Mouse (Mus musculus) mature B cell (primary cell): ENCODE results near the gene Mmp24.

Experiments used
- in situ Hi-C: fragments of 300-500 bp; cut with MboI; formaldehyde crosslinking; loops from 2 replicates; pipeline ENCODE4 v1.14.3; 2019

Gene Mmp24

DNA sequence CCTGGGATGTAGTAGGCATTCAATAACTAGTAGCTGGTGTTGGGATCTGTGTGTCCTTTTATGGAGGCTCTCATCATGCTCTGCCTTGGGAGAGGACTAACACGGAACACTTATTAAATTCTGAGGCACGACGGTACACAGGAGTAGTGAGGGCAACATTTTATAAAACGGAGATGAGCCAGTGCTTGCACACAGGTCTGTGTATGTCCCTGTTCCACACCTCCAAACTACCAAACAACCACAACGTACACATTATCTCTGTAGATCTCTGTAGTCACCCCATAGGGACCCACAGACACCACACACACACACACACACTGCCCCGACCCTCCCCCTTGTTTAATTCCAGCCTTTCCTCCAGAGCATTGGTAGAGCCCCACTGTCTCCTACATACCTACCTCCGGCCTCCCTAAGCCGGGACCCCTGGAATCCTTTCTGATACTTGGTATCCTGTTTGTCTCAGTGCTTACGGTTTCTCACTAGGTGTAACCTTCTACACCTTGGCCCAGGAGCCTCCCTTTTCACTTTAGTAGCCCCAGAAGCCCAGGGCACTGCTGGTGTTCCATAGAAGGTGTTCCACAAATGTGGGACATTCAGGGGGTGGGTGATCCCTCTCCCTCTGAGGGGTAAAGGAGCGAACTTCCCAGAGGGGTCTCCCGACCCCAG is 748 bp upstream of the Mmp24 start:
- in situ Hi-C loops = loop anchor here (25.0 kb wide), 2 partner anchors 112 to 262 kb away; partner anchors contain the start of genes Acss2 and Ggt7

GRCm38 (mm10) chr2:155775685-155776263 is 632 bp downstream of the Mmp24 start:
- in situ Hi-C loops = no loop called here

DNA sequence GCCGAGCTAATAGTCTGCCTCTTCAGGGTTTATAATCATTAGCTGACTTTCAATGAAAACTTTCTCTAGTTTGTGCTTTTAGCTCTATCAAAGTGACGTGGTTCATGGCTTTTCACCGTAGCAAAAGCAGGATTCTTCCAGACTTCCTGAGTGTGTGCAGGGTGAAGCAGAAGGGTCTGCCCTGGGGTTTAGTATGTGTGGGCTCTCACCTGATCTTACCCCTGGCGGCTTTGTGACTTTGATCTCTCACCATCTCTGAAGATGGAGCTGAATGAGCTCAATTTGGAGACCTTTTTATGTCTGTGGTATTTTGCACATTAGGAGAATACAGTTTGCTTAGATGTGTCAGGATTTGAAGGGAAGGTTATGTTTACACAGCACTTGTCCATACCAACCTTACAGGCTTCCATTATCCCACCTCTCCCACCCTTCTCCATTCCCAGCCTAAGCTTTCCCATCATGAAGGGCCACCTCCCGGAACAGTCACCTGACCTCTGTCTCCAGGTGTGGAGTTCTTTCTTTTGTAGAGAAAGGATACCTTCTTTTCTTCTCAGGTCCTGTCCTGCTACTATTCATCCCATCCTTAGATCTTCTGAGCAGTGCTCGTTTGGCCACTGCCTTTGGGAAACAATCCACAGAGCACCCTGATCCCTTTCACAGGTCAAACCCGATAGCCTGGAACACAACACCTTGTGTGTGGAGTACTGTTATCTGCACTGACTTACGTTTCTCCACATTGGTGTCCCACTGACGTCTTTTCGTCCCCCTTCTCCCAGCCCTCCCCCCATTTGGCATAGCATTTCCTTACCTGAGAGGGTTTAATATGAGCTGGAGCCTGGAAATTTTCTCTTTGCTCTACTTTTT is 1.9 kb downstream of the Mmp24 start:
- in situ Hi-C loops = no loop called here

GRCm38 (mm10) chr2:155777688-155777985 is 2.5 kb downstream of the Mmp24 start:
- in situ Hi-C loops = no loop called here

GRCm38 (mm10) chr2:155778004-155778403 is 2.9 kb downstream of the Mmp24 start:
- in situ Hi-C loops = no loop called here

DNA sequence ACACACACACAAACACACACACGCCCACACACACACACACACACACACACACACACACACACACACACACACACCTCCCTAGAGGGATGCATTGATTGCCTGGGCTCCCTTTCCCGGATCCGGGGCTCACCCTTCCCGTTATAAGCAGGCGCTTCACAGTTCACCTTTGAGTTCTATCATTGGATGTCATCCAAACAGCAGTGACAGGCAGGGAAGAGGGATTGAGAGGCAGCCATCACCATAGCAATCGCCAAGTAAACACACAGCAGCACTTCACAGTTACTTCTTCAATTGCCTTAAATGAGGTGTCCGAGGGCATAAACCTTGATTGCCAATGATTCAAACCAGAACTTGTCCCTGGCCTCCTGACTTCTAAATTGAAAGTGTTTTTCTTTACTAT is 3.9 kb downstream of the Mmp24 start:
- in situ Hi-C loops = no loop called here

DNA sequence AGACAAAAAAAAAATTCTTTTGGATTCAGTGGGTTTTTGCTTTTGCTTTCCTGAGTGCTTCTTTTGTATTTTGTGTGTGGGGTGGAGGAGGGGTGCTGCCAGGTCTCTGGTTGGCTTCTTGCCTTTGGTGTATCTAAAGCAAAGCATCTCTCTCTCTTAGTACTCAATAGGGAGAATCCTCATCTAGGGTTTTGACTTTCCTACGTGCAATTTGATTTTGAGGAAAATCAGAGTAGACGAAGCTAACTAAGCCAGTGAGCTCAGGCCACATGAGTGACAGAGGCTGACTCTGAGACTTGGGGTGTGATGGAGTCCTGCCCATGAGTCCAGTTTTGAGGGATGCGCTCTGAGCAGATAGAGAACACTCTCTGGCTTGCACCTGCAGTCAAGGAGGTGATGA is 4.4 kb downstream of the Mmp24 start:
- in situ Hi-C loops = no loop called here

- in situ Hi-C loops = no loop called here
Observed at GRCm38 (mm10) chr2:155784534-155784933, 9.4 kb downstream of the Mmp24 start.

DNA sequence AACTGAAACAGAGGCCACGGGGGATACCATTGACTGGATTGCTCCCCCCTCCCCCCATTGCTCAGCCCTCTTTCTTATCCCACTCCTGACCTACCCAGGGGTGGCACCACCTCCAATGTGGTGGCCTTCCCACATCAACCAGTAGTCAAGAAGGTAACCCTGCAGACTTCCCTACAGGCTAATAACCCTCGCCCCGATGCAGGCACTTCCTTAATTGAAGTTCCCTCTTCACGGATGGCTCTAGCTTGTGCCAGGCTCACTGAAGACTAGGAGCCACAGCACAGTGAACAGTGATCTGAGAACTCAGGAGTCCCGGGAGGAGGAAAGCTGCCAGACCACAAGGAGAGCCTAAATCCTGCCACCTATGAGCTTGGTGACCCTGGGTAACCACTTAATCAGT is 11.8 kb downstream of the Mmp24 start:
- in situ Hi-C loops = no loop called here

DNA sequence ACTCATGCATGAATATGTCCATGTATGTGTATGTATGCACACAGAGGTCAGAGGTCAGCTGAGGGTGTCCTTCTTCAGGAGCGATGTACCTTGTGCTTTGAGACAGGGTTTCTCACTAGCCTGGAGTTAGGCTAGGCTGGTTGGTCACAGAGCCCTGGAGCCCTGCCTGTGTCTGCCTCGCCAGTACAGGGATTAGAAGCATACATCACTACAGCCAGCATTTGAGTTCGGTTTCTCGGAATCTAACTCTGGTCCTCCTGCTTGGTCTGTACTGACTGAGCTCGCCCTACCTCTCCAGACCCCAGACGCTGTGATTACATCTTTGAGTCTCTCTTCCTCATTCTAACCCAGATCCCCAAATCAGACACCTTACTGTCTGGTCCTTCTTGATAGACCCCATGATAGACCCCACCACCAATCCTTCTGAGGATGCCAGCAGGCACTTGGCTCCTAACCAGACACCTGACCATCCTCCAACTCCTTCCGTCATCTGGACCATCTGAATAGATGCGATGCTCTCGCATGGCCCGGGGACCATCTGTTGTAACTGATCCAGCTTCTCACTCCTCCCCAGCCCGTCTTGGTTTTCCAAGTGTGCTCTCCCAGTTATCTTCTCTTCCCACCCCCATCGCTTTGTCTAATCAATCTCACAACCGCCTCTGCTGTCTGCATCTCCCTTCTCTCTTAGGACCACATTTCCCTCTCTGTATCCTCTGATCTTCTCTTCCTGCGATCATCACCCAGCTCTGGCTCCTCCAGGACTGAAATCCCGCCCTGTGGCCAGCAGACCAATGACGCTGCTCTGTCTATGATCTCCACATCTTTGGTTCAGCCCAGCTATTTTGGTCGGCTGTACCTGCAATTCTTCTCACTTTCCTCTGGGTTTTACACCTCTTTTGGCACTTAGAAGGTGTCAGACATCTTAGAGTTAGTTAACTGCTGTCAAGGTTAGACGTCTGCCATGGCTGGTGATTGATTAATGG is 13.1 kb downstream of the Mmp24 start:
- in situ Hi-C loops = no loop called here

DNA sequence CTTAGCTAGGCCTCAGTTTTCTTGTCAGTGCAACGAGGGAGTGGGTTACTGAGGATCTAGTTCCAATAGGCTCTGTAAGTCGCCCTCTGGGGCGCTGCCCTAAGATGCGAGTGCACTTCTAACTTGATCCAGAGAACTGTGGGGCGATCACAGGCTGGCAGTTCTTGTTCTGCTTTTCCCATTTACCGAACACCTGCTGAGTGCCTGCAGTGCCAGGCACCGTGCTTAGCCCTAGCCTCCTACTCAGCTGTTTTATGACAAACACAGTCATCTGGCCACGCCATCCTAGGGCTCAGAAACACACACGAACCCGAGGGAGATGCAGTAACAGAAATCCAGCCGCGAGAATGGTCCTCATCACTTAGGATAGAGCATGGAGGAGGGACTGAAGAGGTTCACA is 17.8 kb downstream of the Mmp24 start:
- in situ Hi-C loops = no loop called here

DNA sequence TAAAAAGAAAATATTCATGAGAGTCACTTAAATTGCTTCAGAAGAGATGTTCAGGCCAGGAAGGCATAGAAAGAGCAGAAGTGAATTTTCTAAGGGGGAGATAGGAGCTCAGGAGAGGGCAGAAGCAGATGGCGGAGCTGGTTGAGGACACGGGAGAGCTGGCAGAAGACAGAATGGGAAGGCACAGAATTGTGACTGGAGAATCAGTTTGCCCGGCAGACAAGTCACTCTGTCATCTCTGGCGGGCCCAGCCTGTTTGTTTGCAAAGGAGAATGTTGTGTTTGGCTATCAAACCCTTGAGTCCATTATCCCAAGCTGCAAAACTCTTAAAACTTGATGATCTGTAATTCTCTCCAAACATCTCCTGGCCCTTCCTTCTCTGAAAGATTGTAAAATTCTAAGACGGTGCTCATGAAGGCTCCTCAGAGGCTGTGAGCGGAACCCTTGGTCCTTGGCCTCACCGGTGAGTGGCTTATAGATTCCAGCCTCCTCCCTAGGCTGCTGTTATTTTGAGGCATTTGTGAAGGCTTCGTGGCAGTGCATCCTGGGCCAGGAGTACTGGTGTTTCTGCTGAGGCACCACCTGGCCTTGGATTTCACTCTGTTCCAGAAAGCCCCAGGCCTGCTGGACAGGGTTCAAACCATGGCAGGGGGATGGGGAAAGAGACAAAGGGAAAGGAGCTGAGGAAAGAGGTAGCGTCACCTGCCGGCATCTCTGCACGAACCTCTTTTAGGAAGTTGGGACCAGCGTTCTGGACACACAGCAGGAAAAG is 19.7 kb downstream of the Mmp24 start:
- in situ Hi-C loops = no loop called here

GRCm38 (mm10) chr2:155798613-155799012 is 23.5 kb downstream of the Mmp24 start:
- in situ Hi-C loops = no loop called here

- in situ Hi-C loops = no loop called here
Observed at GRCm38 (mm10) chr2:155802761-155803160, 27.6 kb downstream of the Mmp24 start.

GRCm38 (mm10) chr2:155804053-155804452 is 28.9 kb downstream of the Mmp24 start:
- in situ Hi-C loops = no loop called here

GRCm38 (mm10) chr2:155805231-155805924 is 30.2 kb downstream of the Mmp24 start:
- in situ Hi-C loops = no loop called here

- in situ Hi-C loops = no loop called here
Observed at GRCm38 (mm10) chr2:155805925-155806255, 30.7 kb downstream of the Mmp24 start.

GRCm38 (mm10) chr2:155806548-155806947 is 31.4 kb downstream of the Mmp24 start:
- in situ Hi-C loops = no loop called here

GRCm38 (mm10) chr2:155807408-155807807 is 32.3 kb downstream of the Mmp24 start:
- in situ Hi-C loops = no loop called here

DNA sequence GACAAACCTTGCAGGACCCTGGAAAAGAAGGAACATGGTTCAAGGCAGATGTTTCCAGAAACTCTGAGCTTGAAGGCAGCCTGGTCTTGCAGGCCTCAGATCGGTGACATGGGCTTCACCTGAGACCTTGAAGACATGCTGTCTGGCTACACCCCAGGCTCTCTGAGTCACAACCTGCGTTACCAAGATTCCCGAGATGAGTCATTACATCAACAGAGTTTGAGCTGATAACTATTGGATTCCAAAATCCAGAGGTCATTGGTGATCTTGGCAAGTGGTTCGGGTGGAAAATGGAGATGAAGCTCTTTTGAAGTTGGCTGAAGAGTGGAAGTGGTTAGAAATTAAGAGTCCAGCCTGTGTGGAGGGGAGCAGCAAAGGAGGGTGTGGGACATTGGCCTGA is 34.5 kb downstream of the Mmp24 start:
- in situ Hi-C loops = no loop called here
